Mouse (Mus musculus) ES-E14 (cell line): Measurements from ENCODE around the gene Usp34. TPM values are rescaled to one million over a fixed set of nuclear protein-coding genes. Genes with fewer than 3 reads are reported as not detected.

Experiments used
- DNase-seq: peaks from one replicate; pipeline ENCODE4 v3.0.0-alpha.2; 2013; ENCODE audit warnings: low read depth, low spot score
- H3K27ac ChIP-seq: 2 replicates; pipeline ENCODE4 v1.5.1; 2012; ENCODE audit warnings: low read depth, mild to moderate bottlenecking, low read length, moderate library complexity, mixed read lengths; ENCODE audit not compliant: poor library complexity, insufficient read depth, severe bottlenecking
- H3K36me3 ChIP-seq: 2 replicates; pipeline ENCODE4 v1.6.1; 2012; ENCODE audit warnings: mild to moderate bottlenecking, low read length, moderate library complexity, mixed read lengths; ENCODE audit not compliant: control insufficient read depth, poor library complexity, insufficient read depth, severe bottlenecking
- H3K4me1 ChIP-seq, 2 experiments: fragments of 150-350 bp in 1 of 2; sonication (generic) in 1 of 2; 2 replicates each; pipeline ENCODE4 v1.6.1; 2012; ENCODE audit warnings: low read length in 2 of 2, mild to moderate bottlenecking in 1 of 2, mixed read lengths in 1 of 2; ENCODE audit not compliant: control insufficient read depth in 2 of 2, insufficient read depth in 2 of 2, poor library complexity in 1 of 2
- H3K4me3 ChIP-seq, 2 experiments: fragments of 150-350 bp in 1 of 2; sonication (generic) in 1 of 2; 2 replicates each; pipeline ENCODE4 v1.5.1; 2012; ENCODE audit warnings: low read length in 2 of 2, low read depth in 1 of 2, mild to moderate bottlenecking in 1 of 2, mixed read lengths in 1 of 2; ENCODE audit not compliant: insufficient read depth in 1 of 2, poor library complexity in 1 of 2, severe bottlenecking in 1 of 2
- H3K9ac ChIP-seq: 2 replicates; pipeline ENCODE4 v1.6.1; 2012; ENCODE audit warnings: low read depth, mild to moderate bottlenecking, low read length, mixed read lengths; ENCODE audit not compliant: poor library complexity, insufficient read depth, severe bottlenecking
- H3K9me3 ChIP-seq: fragments of 150-350 bp; sonication (generic); 2 replicates; pipeline ENCODE4 v1.6.1; 2012; ENCODE audit warnings: low read depth, mild to moderate bottlenecking, low read length; ENCODE audit not compliant: control insufficient read depth, insufficient read depth
- CHD2 ChIP-seq: IDR thresholded peaks from 2 replicates; pipeline ENCODE4 v1.6.1; 2014; ENCODE audit warnings: mild to moderate bottlenecking, low read depth, low read length, inconsistent platforms
- HCFC1 ChIP-seq: IDR thresholded peaks from 2 replicates; pipeline ENCODE4 v1.6.1; 2012; ENCODE audit warnings: low read length, inconsistent platforms, borderline replicate concordance; ENCODE audit not compliant: insufficient read depth
- MAFK ChIP-seq: IDR thresholded peaks from 2 replicates; pipeline ENCODE4 v1.6.1; 2014; ENCODE audit warnings: mild to moderate bottlenecking, low read depth, low read length, inconsistent platforms; ENCODE audit not compliant: insufficient read depth
- ZC3H11A ChIP-seq: IDR thresholded peaks from 2 replicates; pipeline ENCODE4 v1.6.1; 2012; ENCODE audit warnings: low read depth, mild to moderate bottlenecking, inconsistent platforms, low read length, borderline replicate concordance
- ZNF384 ChIP-seq: IDR thresholded peaks from 2 replicates; pipeline ENCODE4 v1.6.1; 2012; ENCODE audit warnings: low read depth, low read length, inconsistent platforms
- in situ Hi-C, 2 experiments: fragments of 600-800 bp; cut with MboI; formaldehyde crosslinking; loops; one replicate each; pipeline ENCODE4 v1.15.1; 2025; ENCODE audit warnings: low sequenced_read_pairs in 2 of 2, inconsistent platforms in 1 of 2; ENCODE audit not compliant: unreplicated experiment in 2 of 2
- total RNA-seq: library from RNA; depleted of rRNA; stranded (reverse); fragments of 300-350 nt; gene quantifications from 2 replicates; pipeline ENCODE4 v1.2.3, GENCODE M21; 2012

Usp34 gene
- total RNA-seq, 1 experiment: 70.0 TPM

- peaks cover 9% of the 10 kb centered on the region for H3K36me3 ChIP-seq
- no peaks in the 10 kb centered on the region for H3K9me3 ChIP-seq
- TF ChIP-seq CHD2 (no peak), HCFC1 (no peak), ZC3H11A (no peak), MAFK (no peak), ZNF384 (no peak)
- in situ Hi-C loops: no loop called here
- H3K9ac ChIP-seq: no peak overlapping the region
- no peak for DNase-seq
- no peak overlapping the region for H3K4me3 ChIP-seq
- H3K4me1 ChIP-seq: no peaks in the 10 kb centered on the region; a peak in 1 of 4 replicates
- H3K27ac ChIP-seq: no peak overlapping the region; the same call in 1 of the 2 replicates
Measured at GRCm38 (mm10) chr11:23400978-23401776, 94.5 kb downstream of the Usp34 start.

DNA sequence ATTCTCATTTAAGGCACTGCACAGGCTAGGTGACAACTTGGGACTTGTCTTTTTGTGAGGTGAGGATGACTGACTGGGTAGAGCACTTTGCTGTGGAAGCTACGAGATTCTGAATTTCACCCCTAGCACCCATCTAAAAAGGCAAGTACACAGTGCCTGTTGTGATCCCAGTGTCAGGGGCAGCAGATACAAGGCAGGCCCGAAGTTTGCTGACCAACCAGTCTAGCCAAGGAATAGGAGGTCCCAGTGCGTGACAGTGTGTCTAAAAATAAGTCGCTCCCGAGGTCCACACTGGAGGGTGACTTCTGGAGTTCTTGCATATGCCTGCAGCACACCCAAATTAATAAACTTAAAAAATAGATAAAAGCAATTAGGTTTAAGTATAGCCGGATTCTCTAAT is 121.6 kb downstream of the Usp34 start:
- Histone ChIP-seq H3K4me3 (no peak overlapping the region), H3K9me3 (no peaks in the 10 kb centered on the region), H3K4me1 (no peaks in the 10 kb centered on the region), H3K9ac (no peak overlapping the region), H3K36me3 (peaks cover 21% of the 10 kb centered on the region), H3K27ac (no peak overlapping the region)
- TF ChIP-seq CHD2: no peak
- TF ChIP-seq ZNF384: no peak
- no peak for TF ChIP-seq ZC3H11A
- no peak for TF ChIP-seq MAFK
- no peak for TF ChIP-seq HCFC1
- in situ Hi-C loops: no loop called here
- no peak for DNase-seq

DNA sequence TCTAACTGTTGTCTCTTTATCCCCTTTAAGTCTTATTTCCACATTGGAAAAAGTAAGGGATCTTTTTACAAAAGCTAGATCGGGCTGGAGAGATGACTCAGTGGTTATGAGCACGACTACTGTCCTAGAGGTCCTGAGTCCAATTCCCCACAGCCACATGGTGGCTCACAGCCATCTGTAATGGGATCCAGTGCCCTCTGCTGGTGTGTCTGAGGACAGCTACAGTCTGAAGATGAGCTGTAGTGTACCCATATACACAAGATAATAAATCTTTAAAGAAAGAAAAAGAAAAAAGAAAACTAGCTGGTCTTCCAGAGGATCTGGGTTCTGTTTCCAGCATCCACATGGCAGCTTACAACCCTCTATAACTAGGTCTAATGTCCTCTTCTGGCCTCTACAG is 123.3 kb downstream of the Usp34 start:
- no peak for DNase-seq
- H3K36me3 ChIP-seq: peaks cover 21% of the 10 kb centered on the region

GRCm38 (mm10) chr11:23436076-23436475 is 129.4 kb downstream of the Usp34 start:
- H3K36me3 ChIP-seq: peaks cover 10% of the 10 kb centered on the region
- no peaks in the 10 kb centered on the region for H3K9me3 ChIP-seq
- TF ChIP-seq HCFC1: no peak
- no peak for TF ChIP-seq CHD2
- no peak for TF ChIP-seq MAFK
- no peak for TF ChIP-seq ZNF384
- no peak for TF ChIP-seq ZC3H11A
- no peak overlapping the region for H3K4me3 ChIP-seq
- in situ Hi-C loops: no loop called here
- no peak overlapping the region for H3K9ac ChIP-seq
- peak; percentile 15 for DNase-seq
- H3K27ac ChIP-seq: no peak overlapping the region
- H3K4me1 ChIP-seq: no peaks in the 10 kb centered on the region

More for the DNA sequence above, 123.3 kb downstream of the Usp34 start:
- Histone ChIP-seq H3K4me1 (no peaks in the 10 kb centered on the region), H3K9ac (no peak overlapping the region), H3K27ac (no peak overlapping the region), H3K4me3 (no peak overlapping the region), H3K9me3 (no peaks in the 10 kb centered on the region)
- no peak for TF ChIP-seq CHD2
- TF ChIP-seq ZNF384: no peak
- no peak for TF ChIP-seq ZC3H11A
- TF ChIP-seq MAFK: no peak
- TF ChIP-seq HCFC1: no peak
- in situ Hi-C loops: no loop called here
